Mouse (Mus musculus): Measurements from ENCODE around the gene Jchain.

Gene Jchain

GRCm38 (mm10) chr5:88519232-88519631, 8.5 kb downstream of the Jchain start:
- DNase-seq: peak; percentile 4

GRCm38 (mm10) chr5:88508990-88509389, 18.7 kb downstream of the Jchain start:
- DNase-seq: no peak

GRCm38 (mm10) chr5:88508555-88508954, 19.1 kb downstream of the Jchain start:
- DNase-seq: no peak

GRCm38 (mm10) chr5:88499781-88500180, 27.9 kb downstream of the Jchain start:
- no peak for DNase-seq

GRCm38 (mm10) chr5:88491111-88491510, 36.6 kb downstream of the Jchain start:
- DNase-seq: no peak

GRCm38 (mm10) chr5:88489004-88489403, 38.7 kb downstream of the Jchain start:
- DNase-seq: no peak

GRCm38 (mm10) chr5:88487675-88488074, 40.0 kb downstream of the Jchain start, which contains the start of gene Enam:
TSS of gene Enam (plus strand) at chr5:88487975.
- no peak for DNase-seq
